Mouse (Mus musculus) retina, postnatal 7 days (tissue): ENCODE data around the gene Taf6.

Source experiments
- DNase-seq: peaks from one replicate; pipeline ENCODE4 v3.0.0-alpha.2; 2012; ENCODE audit warnings: low read depth, low spot score

Taf6 gene

DNA sequence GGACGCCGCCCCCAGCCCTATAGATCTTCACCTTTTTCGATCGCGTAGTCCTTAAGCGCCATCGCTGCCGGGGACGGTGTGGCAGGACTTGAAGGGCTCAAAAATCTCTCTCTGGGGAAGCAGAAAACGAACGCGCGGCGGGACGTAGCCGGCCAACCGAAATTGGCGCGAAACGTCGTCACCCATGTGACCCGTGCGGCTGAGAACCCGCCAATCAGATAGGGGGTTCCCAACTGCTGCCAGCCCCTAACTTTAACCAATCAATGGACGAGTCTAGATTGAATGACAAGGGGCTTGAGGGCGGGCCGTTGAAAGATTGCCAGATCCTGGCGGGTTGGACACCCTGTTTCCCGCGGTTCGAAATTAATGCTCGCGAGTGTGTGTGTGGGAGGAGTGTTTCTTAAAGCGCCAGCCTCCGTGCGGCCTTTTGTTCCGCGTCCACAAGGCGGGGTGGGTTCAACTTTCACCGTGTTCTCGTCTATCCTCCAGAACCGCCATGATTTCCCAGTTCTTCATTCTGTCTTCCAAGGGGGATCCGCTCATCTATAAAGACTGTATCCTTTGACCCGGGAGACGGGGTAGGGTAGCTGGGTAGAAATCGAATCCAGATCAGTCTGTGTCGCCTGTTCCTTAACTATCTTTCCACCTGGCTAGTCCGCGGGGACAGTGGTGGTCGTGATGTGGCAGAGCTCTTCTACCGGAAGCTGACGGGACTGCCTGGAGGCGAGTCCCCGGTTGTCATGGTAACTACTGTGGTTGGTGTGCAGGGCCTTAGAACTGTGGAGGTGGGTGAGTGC lies 15.4 kb downstream of the Taf6 start, which contains the start of the genes Ap4m1 and Mcm7:
TSS of gene Ap4m1 (plus strand) at position 308 of the 797 bp plus-strand sequence.
TSS of gene Mcm7 (minus strand) at position 728 of the 797 bp plus-strand sequence.
- DNase-seq = peak; percentile 95

- peak; percentile 94 for DNase-seq
Observed at GRCm38 (mm10) chr5:138170936-138171561, 16.2 kb downstream of the Taf6 start.

DNA sequence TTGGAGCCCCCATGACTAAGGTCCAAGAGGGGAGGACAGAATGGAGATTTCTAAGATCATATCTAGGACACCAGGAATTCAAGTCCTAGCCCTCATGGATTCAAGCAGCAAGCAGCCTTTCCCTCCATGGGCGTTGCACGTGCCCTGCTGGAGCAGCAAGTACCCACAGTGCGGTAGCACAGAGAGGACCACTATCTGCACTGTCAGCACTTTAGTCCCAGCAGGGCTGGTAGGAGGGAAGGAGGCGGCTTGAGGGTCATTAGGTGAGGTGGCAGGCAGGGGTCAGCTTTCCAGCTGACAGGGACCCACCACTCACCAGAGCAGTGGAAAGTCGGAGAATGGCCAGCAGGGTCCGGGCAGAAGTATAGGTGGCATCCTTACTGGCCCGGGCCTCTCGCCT lies 21.7 kb downstream of the Taf6 start:
- DNase-seq = no peak

DNA sequence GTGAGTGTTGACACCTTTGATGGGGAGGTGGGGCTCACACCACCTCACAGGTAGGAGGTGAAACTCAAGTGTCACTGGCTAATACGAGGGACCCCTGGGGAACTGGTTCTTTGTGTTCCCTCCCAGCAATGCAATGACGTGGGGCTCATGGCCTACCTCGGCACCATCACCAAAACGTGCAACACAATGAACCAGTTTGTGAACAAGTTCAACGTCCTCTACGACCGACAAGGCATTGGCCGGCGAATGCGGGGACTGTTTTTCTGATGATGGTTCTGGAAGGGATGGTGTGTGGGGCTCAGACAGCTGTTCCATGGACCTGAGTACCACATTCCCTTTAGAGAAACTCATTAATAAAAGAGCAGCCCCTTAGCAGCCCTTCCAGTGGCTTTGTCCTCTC lies 23.6 kb downstream of the Taf6 start:
- no peak for DNase-seq

DNA sequence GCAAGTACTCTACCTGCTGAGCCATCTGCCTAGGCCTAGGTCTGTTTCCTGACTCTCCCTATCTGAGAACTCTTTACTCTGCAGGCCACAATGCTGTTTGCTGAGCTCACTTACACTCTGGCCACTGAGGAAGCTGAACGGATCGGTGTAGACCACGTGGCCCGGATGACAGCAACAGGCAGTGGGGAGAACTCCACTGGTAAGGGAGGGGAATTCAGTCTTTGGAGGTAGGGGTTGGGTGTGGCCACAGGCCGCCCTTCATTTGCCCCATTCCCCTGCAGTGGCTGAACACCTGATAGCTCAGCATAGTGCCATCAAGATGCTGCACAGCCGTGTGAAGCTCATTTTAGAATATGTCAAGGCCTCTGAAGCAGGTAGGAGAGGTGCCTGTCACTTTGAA lies 24.2 kb downstream of the Taf6 start:
- no peak for DNase-seq

GRCm38 (mm10) chr5:138160842-138161665 lies 26.2 kb downstream of the Taf6 start, which contains the start of gene Cops6:
Gene Cops6 (plus strand): TSS chr5:138161071.
- DNase-seq = peak; percentile 88

DNA sequence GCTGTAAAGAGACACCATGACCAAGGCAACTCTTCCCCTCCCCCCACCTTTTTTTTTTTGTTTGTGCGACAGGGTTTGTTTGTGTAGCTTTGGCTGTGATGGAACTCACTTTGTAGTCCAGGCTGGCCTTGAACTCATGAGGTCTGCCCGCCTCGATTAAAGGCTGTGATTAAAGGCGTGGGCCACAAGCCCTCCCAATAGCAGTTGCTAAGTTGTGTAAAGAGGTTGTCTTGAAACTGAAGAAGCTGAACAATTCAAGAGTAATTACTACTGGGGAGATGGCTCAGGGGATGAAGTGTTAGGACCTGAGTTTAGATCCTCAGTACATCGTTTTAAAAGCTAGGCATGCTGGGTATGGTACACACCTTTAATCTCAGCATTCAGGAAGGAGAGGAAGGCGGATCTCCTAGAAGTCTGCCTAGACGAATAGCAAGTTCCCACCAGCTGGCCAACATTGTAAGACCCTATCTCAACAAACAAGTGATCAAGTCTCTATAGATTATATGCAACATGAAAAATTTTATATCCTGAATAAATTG lies 27.0 kb downstream of the Taf6 start:
- no peak for DNase-seq

- peak; percentile 93 for DNase-seq
Observed at GRCm38 (mm10) chr5:138155443-138155976, 31.7 kb downstream of the Taf6 start, which contains the start of gene Zfp113. Gene Zfp113 (minus strand): TSS chr5:138155744.

- DNase-seq = no peak
Observed at GRCm38 (mm10) chr5:138154390-138154789, 32.9 kb downstream of the Taf6 start.

DNA sequence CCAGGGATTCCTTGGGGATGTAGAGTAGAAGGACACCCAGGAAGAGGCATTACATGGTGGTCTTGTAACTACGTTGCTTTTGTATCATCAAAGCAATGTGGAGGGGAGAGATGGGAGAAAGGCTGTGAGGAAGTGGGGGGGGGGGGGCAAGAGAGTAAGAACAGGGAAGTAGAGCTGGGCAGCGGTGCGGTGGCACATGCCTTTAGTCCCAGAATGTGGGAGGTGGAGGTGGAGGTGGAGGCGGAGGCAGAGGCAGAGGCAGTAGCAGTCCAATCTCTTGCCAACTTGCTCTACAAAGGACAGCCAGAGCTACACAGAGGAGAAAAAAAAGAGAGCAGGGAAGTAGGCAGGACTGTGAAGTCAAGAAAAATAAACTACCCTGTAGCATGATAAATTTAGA lies 48.7 kb downstream of the Taf6 start:
- no peak for DNase-seq

DNA sequence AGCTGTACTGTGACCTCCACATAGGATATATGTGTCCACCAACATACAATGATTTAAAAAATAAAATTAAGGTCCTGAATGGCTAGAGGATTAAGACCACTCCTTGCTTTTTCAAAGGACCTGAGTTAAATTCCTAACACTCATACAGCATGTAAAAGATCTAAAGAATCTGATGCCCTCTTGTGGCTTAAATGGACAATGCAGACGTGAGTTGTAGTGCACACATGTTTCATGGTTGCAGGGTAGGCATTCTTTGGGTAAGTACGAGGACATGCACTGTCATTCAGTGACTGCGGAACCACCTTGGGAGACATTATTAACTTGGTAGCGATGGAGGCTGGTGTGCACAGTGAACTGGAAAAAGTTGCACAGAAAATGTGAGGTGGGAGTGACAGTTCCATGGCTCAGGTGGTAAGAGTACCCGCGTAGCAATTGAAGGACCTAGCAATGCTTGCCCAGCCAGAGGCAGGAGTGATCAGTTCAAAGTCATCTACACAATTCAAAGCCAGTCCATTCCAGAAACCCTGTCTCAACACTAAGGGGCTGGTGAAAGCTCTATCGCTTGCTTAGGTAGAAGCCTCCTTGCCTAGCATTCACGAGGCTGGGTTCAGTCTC lies 49.2 kb downstream of the Taf6 start:
- peak; percentile 37 for DNase-seq

DNA sequence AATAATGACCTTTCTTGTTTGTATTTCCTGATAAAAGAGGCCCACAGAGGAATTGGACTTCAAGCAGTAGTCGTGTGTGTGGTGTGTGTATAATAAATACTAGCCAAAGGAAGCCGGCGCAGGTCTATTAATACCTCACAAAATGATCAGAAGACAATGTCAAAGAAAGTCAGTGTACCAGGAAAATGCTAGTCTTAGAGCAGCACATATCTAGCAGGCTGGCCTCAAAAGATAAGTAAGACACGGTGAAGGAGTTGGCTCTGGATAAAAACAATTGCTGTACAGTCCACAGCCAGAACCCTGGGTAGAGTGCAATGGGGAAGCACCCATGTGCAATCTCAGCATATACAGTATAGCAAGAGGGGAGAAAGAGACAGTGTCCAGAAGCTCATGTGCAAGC lies 50.0 kb downstream of the Taf6 start:
- no peak for DNase-seq

GRCm38 (mm10) chr5:138132425-138133064 lies 54.7 kb downstream of the Taf6 start:
- DNase-seq = no peak
